Mouse (Mus musculus): ENCODE data around the gene Dlgap4. TPM values are rescaled to one million over a fixed set of nuclear protein-coding genes. Genes with fewer than 3 reads are reported as not detected.

Gene Dlgap4
- polyA plus RNA-seq, 1 experiment: 98.2 TPM

DNA sequence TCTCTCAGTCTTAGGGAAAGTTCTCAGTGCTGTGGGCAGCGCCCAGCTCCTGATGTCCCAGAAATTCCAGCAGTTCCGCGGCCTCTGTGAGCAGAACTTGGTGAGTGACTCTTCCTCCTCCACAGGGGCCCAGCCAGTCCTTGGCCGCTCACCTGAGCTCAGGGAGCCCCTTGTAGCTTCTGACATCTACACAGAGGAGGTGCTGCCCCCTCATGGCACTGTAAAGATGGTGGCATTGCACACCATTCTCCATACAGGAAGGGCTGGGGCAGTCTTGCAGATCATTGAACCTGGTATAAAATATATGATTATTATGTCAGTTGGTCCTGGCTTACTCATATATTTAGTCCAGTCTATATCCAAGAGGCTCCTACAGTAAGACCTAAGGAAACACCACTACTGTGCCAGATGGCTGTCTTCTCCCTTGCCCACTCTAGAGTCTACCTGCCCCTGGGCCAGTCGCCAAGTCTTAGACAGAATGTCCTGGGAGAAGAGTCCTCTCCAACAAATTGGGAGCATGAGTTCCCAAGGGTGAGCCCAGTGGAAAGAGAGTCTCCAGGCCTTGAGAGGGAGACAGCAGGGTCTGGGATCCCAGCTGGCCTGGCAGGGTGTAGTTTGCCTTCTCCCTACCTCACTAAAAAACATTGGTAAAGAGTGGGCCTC lies 147.5 kb downstream of the Dlgap4 start:
- Histone ChIP-seq H3K36me3 (ENCODE audit: control insufficient read depth, insufficient read depth, low read length) (peaks cover 7% of the 10 kb centered on the region; the same call in 1 of the 2 replicates), H3K4me1 (replicated peaks; ENCODE audit: control insufficient read depth, insufficient read depth, low read length) (no peaks in the 10 kb centered on the region), H3K4me3 (ENCODE audit: control insufficient read depth, insufficient read depth, low read length) (no peak overlapping the region), H3K27me3 (ENCODE audit: control insufficient read depth, insufficient read depth, low read length) (no peaks in the 10 kb centered on the region), H3K27ac (ENCODE audit: control insufficient read depth, insufficient read depth, low read length) (no peak overlapping the region)
- TF ChIP-seq POLR2A (IDR thresholded peaks at IDR 0.05; ENCODE audit: control insufficient read depth, extremely low read depth, insufficient read depth, low read length, poor library complexity): no peak
- no peak for TF ChIP-seq CTCF (IDR thresholded peaks at IDR 0.05; ENCODE audit: borderline replicate concordance, control insufficient read depth, extremely low read depth, insufficient read depth, low read length, poor library complexity)
- peak; percentile 35 for DNase-seq
- WGBS: 91% methylated on average over 5 of the region's 5 CpGs

- H3K27me3 ChIP-seq (ENCODE audit: control insufficient read depth, insufficient read depth, low read length): no peaks in the 10 kb centered on the region
- WGBS: 96% methylated on average over 17 of the region's 17 CpGs
- no peak overlapping the region for H3K4me3 ChIP-seq (ENCODE audit: control insufficient read depth, insufficient read depth, low read length)
- no peaks in the 10 kb centered on the region for H3K36me3 ChIP-seq (ENCODE audit: control insufficient read depth, insufficient read depth, low read length)
- no peak for DNase-seq
- TF ChIP-seq CTCF (IDR thresholded peaks at IDR 0.05; ENCODE audit: borderline replicate concordance, control insufficient read depth, extremely low read depth, insufficient read depth, low read length, poor library complexity) (no peak), POLR2A (IDR thresholded peaks at IDR 0.05; ENCODE audit: control insufficient read depth, extremely low read depth, insufficient read depth, low read length, poor library complexity) (no peak)
- no peaks in the 10 kb centered on the region for H3K4me1 ChIP-seq (replicated peaks; ENCODE audit: control insufficient read depth, insufficient read depth, low read length)
- H3K27ac ChIP-seq (ENCODE audit: control insufficient read depth, insufficient read depth, low read length): no peak overlapping the region
Measured at GRCm38 (mm10) chr2:156761521-156762278, 148.2 kb downstream of the Dlgap4 start.

- H3K27me3 ChIP-seq (ENCODE audit: control insufficient read depth, insufficient read depth, low read length): no peaks in the 10 kb centered on the region
- H3K27ac ChIP-seq (ENCODE audit: control insufficient read depth, insufficient read depth, low read length): no peak overlapping the region
- H3K4me1 ChIP-seq (replicated peaks; ENCODE audit: control insufficient read depth, insufficient read depth, low read length): no peaks in the 10 kb centered on the region
- no peak overlapping the region for H3K4me3 ChIP-seq (ENCODE audit: control insufficient read depth, insufficient read depth, low read length)
- H3K36me3 ChIP-seq (ENCODE audit: control insufficient read depth, insufficient read depth, low read length): no peaks in the 10 kb centered on the region
- no peak for DNase-seq
- WGBS: 97% methylated on average over 21 of the region's 21 CpGs
- TF ChIP-seq CTCF (IDR thresholded peaks at IDR 0.05; ENCODE audit: borderline replicate concordance, control insufficient read depth, extremely low read depth, insufficient read depth, low read length, poor library complexity) (no peak), POLR2A (IDR thresholded peaks at IDR 0.05; ENCODE audit: control insufficient read depth, extremely low read depth, insufficient read depth, low read length, poor library complexity) (no peak)
Measured at GRCm38 (mm10) chr2:156762499-156762898, 149.0 kb downstream of the Dlgap4 start.

GRCm38 (mm10) chr2:156763101-156763500 lies 149.6 kb downstream of the Dlgap4 start:
- no peak for TF ChIP-seq POLR2A (IDR thresholded peaks at IDR 0.05; ENCODE audit: control insufficient read depth, extremely low read depth, insufficient read depth, low read length, poor library complexity)
- no peak for TF ChIP-seq CTCF (IDR thresholded peaks at IDR 0.05; ENCODE audit: borderline replicate concordance, control insufficient read depth, extremely low read depth, insufficient read depth, low read length, poor library complexity)
- DNase-seq: no peak
- no peaks in the 10 kb centered on the region for H3K36me3 ChIP-seq (ENCODE audit: control insufficient read depth, insufficient read depth, low read length)
- no peaks in the 10 kb centered on the region for H3K4me1 ChIP-seq (replicated peaks; ENCODE audit: control insufficient read depth, insufficient read depth, low read length)
- H3K27me3 ChIP-seq (ENCODE audit: control insufficient read depth, insufficient read depth, low read length): no peaks in the 10 kb centered on the region
- no peak overlapping the region for H3K4me3 ChIP-seq (ENCODE audit: control insufficient read depth, insufficient read depth, low read length)
- no peak overlapping the region for H3K27ac ChIP-seq (ENCODE audit: control insufficient read depth, insufficient read depth, low read length)
- WGBS: 88% methylated on average over 11 of the region's 11 CpGs

DNA sequence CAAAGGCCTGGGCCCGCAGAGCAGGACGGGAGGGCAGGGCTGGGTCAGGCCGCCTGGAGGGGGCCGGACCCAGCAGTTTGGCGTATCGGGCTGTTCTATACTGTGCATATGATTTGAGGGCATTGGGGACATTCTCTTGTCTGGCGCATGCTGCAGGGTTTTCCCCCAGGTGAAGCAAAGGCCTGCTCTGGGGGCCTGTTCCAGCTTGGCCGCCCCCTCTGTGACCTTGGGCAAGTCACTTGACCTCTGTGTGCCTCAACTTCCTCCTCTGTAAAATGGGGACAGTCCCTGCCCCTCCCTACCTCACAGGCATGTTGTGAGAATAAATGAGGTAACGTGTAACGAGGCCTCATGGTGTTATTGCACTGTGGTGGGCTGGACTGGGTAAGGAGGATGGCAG lies 150.5 kb downstream of the Dlgap4 start:
- no peak for DNase-seq
- Histone ChIP-seq H3K4me3 (ENCODE audit: control insufficient read depth, insufficient read depth, low read length) (no peak overlapping the region), H3K36me3 (ENCODE audit: control insufficient read depth, insufficient read depth, low read length) (no peaks in the 10 kb centered on the region), H3K27ac (ENCODE audit: control insufficient read depth, insufficient read depth, low read length) (no peak overlapping the region), H3K27me3 (ENCODE audit: control insufficient read depth, insufficient read depth, low read length) (no peaks in the 10 kb centered on the region), H3K4me1 (replicated peaks; ENCODE audit: control insufficient read depth, insufficient read depth, low read length) (no peaks in the 10 kb centered on the region)
- 98% methylated on average over 10 of the region's 10 CpGs for WGBS
- no peak for TF ChIP-seq POLR2A (IDR thresholded peaks at IDR 0.05; ENCODE audit: control insufficient read depth, extremely low read depth, insufficient read depth, low read length, poor library complexity)
- no peak for TF ChIP-seq CTCF (IDR thresholded peaks at IDR 0.05; ENCODE audit: borderline replicate concordance, control insufficient read depth, extremely low read depth, insufficient read depth, low read length, poor library complexity)

- Histone ChIP-seq H3K4me1 (replicated peaks; ENCODE audit: control insufficient read depth, insufficient read depth, low read length) (no peaks in the 10 kb centered on the region), H3K27ac (ENCODE audit: control insufficient read depth, insufficient read depth, low read length) (no peak overlapping the region), H3K4me3 (ENCODE audit: control insufficient read depth, insufficient read depth, low read length) (no peak overlapping the region), H3K27me3 (ENCODE audit: control insufficient read depth, insufficient read depth, low read length) (no peaks in the 10 kb centered on the region), H3K36me3 (ENCODE audit: control insufficient read depth, insufficient read depth, low read length) (no peaks in the 10 kb centered on the region)
- 72% methylated on average over 4 of the region's 4 CpGs for WGBS
- TF ChIP-seq POLR2A (IDR thresholded peaks at IDR 0.05; ENCODE audit: control insufficient read depth, extremely low read depth, insufficient read depth, low read length, poor library complexity) (no peak), CTCF (IDR thresholded peaks at IDR 0.05; ENCODE audit: borderline replicate concordance, control insufficient read depth, extremely low read depth, insufficient read depth, low read length, poor library complexity) (no peak)
- DNase-seq: no peak
Measured at GRCm38 (mm10) chr2:156764747-156765146, 151.2 kb downstream of the Dlgap4 start.

Data from thymus, adult 2 months (tissue).